Mouse (Mus musculus) T-cell, adult 2 months (primary cell): Measurements from ENCODE around the gene Sgk1.

ENCODE experiments used
- DNase-seq: peaks from one replicate; pipeline ENCODE4 v3.0.0; 2022; ENCODE audit warnings: low spot score

Gene Sgk1

GRCm38 (mm10) chr10:21882184-21883081 lies at the start of gene Sgk1:
TSS of gene Sgk1 (plus strand) at chr10:21882184.
- peak; percentile 67 for DNase-seq

- DNase-seq = no peak
These were observed 49.7 kb upstream of the Sgk1 start for GRCm38 (mm10) chr10:21832282-21832681.

- no peak for DNase-seq
These were observed 48.2 kb upstream of the Sgk1 start for GRCm38 (mm10) chr10:21833757-21834156.

GRCm38 (mm10) chr10:21835077-21835476 lies 46.9 kb upstream of the Sgk1 start:
- no peak for DNase-seq

GRCm38 (mm10) chr10:21839248-21840155 lies 42.5 kb upstream of the Sgk1 start:
- no peak for DNase-seq

GRCm38 (mm10) chr10:21843326-21843725 lies 38.7 kb upstream of the Sgk1 start:
- DNase-seq = no peak

GRCm38 (mm10) chr10:21843861-21844260 lies 38.1 kb upstream of the Sgk1 start:
- DNase-seq = no peak

GRCm38 (mm10) chr10:21844391-21844790 lies 37.6 kb upstream of the Sgk1 start:
- no peak for DNase-seq

GRCm38 (mm10) chr10:21845601-21846282 lies 36.2 kb upstream of the Sgk1 start:
- no peak for DNase-seq

- DNase-seq = no peak
These were observed 35.6 kb upstream of the Sgk1 start for GRCm38 (mm10) chr10:21846366-21846765.

- no peak for DNase-seq
These were observed 34.8 kb upstream of the Sgk1 start for GRCm38 (mm10) chr10:21847026-21847820.

- no peak for DNase-seq
These were observed 33.9 kb upstream of the Sgk1 start for GRCm38 (mm10) chr10:21847931-21848670.

GRCm38 (mm10) chr10:21849251-21849650 lies 32.7 kb upstream of the Sgk1 start:
- DNase-seq = no peak

- DNase-seq = no peak
These were observed 31.7 kb upstream of the Sgk1 start for GRCm38 (mm10) chr10:21850330-21850729.

- DNase-seq = no peak
These were observed 28.9 kb upstream of the Sgk1 start for GRCm38 (mm10) chr10:21853122-21853521.

- no peak for DNase-seq
These were observed 28.2 kb upstream of the Sgk1 start for GRCm38 (mm10) chr10:21853566-21854328.

- no peak for DNase-seq
These were observed 26.6 kb upstream of the Sgk1 start for GRCm38 (mm10) chr10:21855338-21855737.

GRCm38 (mm10) chr10:21857676-21858075 lies 24.3 kb upstream of the Sgk1 start:
- DNase-seq = no peak

GRCm38 (mm10) chr10:21858437-21858974 lies 23.5 kb upstream of the Sgk1 start:
- no peak for DNase-seq

- no peak for DNase-seq
These were observed 15.5 kb upstream of the Sgk1 start for GRCm38 (mm10) chr10:21866504-21866903.
